Mouse (Mus musculus): ENCODE measurements around the gene Ptn. TPM values are rescaled to one million over a fixed set of nuclear protein-coding genes. Genes with fewer than 3 reads are reported as not detected.

Gene Ptn
- total RNA-seq (2021), result 100 to 1,000 TPM; 217 to 220 TPM
- long read RNA-seq, experiment 1, transcript Ptn-201 (5 exons, 1,614 nt), result major isoform, 142 of 153 reads
- long read RNA-seq, experiment 1, partial matches to known transcripts, result 3 of 153 reads
- long read RNA-seq, experiment 1, other reads (novel, unspliced or antisense), result 8 of 153 reads
- long read RNA-seq, experiment 2, transcript Ptn-201 (5 exons, 1,614 nt), result major isoform, 160 of 181 reads
- long read RNA-seq, experiment 2, partial matches to known transcripts, result 2 of 181 reads
- long read RNA-seq, experiment 2, other reads (novel, unspliced or antisense), result 19 of 181 reads

DNA sequence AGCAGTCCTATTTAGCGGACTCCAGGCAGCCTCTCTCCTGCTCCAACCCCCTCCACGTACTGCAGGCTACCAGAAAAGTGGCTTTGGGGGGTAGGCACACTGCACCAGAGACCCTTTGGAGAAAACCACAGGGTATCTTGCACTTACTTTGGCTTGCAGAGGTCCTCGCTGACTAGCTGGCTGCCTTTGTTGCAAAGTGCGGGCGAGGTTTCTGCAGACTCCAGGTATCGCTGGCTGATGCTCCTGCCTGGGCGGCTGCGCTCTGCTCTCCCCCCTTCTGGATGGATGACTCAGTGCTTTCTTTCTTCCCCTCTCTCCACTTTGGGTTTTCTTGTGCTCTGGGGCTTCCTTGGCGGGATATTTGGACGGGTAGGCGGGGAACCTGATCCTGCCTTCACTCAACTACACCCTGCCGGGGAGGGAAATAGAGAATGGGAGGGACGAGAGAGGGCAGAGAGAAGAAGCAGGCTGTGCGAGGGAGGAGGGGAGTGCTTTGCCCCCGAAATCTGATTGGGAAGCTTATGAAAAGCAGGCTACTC lies at the start of gene Ptn:
Gene Ptn (minus strand): TSS at position 474 of the 539 bp plus-strand sequence.
- peak; percentile 59 to 69 for DNase-seq (ENCODE audit: low spot score in 2 of 2)
- Histone ChIP-seq H3K27ac (peak within 1 kb of the TSS; percentile 93), H3K4me3 (peak within 1 kb of the TSS; percentile 80)
- 0 out of 2 replicates have a peak, but pooled peaks have one; percentile 9 for TF ChIP-seq CTCF (conservative IDR thresholded peaks at IDR 0.05)

GRCm38 (mm10) chr6:36858258-36859041 lies 48.4 kb upstream of the Ptn start:
- peak; percentile 33 for TF ChIP-seq CTCF (conservative IDR thresholded peaks at IDR 0.05)
- H3K4me3 ChIP-seq, result no peak overlapping the region
- DNase-seq (ENCODE audit: low spot score in 2 of 2), result no peak
- H3K27ac ChIP-seq, result peak overlapping the region; percentile 65

DNA sequence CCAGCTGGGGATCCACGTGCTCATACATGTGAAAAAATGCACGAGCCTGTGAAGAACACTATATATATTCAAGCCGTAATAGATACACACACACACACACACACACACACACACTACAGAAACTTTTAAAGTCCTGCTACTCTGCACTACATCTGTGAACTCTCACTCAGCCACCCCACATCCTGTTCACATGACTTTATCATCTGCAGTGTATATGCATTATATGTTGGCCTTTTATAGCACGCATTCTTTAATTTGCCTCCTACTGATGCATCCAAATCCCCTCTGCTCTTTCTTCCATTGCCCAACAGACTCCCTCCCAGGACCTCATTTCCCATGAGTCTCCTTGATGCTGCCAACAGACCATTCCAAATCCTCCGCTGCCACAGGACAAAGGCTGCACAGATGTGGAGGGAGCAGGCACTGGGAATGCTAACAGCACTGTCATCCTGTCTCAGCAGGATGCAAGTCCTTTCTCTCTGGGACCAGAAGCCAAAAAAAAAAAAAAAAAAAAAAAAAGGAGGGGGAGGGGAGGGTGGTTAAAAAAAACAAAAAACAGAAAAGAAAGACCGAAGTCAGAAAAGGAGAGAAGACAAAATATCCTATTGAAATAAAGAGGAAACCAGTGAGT lies 47.7 kb upstream of the Ptn start:
- DNase-seq (ENCODE audit: low spot score in 2 of 2), result no peak
- H3K27ac ChIP-seq, result peak overlapping the region; percentile 65; the same call in 1 of the 2 replicates
- H3K4me3 ChIP-seq, result no peak overlapping the region
- TF ChIP-seq CTCF (conservative IDR thresholded peaks at IDR 0.05), result no peak

DNA sequence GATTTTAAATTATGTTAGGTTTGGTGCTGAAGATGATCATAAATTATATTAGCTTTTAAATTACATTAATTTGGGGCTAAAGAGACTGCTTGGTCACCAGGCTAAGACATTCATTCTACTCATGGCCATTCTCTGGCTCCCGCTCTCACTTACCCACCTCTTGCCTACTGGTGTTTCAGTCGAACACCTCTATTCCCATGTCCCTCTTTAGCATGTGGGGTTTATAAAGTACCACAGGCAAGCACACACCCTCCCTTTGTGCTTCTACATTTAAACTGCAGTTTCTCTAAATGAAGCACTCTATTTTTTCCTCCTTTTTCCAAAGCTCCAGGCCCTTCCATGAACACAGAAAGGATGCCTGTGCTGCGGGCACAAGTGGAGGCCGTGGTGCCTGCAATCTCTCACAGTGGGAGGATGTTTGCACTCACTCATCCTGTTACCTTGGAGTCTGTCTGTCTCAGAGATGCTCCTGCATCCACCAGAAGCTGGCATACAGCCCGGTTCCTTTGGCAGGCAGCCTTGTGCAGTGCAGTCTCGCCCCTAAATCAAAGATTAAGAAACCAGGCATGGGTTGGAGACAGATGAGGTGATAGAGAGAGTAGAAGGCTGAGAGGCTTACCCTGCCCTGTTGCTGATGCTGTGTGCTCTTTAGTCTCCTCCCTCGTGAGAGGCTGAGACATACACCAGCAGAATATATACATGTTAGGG lies 40.6 kb upstream of the Ptn start:
- TF ChIP-seq CTCF (conservative IDR thresholded peaks at IDR 0.05), result no peak
- H3K27ac ChIP-seq, result peak overlapping the region; percentile 75
- no peak overlapping the region for H3K4me3 ChIP-seq
- peak; percentile 76 to 79 for DNase-seq (ENCODE audit: low spot score in 2 of 2)

DNA sequence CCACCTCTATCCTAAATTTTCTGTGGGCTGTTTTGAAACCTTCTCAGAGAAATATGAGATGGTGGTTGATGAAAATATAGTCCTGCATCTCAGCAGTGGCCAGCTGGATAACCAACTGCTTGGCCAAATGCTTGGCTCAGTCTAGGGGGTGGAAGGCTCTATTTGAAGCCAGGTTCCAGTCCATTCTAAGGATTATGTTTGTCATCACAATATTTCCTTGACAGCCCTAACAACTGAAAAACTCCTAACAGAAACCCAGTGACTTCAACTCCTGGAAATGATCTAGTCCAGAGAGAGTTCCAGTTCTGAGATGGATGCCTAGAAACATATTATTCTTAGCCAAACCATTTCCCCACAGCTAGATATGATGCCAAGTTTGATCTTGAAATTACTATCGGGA lies 35.3 kb upstream of the Ptn start:
- no peak overlapping the region for H3K4me3 ChIP-seq
- peak overlapping the region; percentile 77 for H3K27ac ChIP-seq
- TF ChIP-seq CTCF (conservative IDR thresholded peaks at IDR 0.05), result no peak
- no peak for DNase-seq (ENCODE audit: low spot score in 2 of 2)

GRCm38 (mm10) chr6:36844258-36844657 lies 34.2 kb upstream of the Ptn start:
- DNase-seq (ENCODE audit: low spot score in 2 of 2), result no peak
- TF ChIP-seq CTCF (conservative IDR thresholded peaks at IDR 0.05), result no peak
- H3K4me3 ChIP-seq, result no peak overlapping the region
- H3K27ac ChIP-seq, result peak overlapping the region; percentile 77

DNA sequence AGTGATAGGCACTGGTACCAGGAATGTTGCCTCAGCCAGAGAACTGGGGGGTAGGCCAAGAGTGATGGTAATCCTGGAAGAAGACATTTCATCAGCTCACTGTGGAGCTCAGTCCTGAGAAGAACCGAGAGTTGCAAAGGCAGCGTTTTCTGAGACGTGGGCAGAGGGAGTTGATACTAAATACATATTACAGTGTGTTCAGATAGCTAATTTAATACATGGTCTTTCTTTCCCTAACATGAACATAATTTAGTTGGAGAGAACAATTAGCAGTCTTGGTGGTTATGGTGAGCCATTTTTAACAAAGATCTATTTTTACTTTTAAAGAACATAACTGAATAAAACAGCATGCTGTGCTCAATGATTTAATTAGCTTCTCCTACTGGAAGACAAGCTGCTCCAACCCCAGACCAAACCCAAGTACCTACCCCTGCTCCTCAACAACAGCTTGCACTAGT lies 33.0 kb upstream of the Ptn start:
- Histone ChIP-seq H3K4me3 (no peak overlapping the region), H3K27ac (peak overlapping the region; percentile 77)
- no peak for TF ChIP-seq CTCF (conservative IDR thresholded peaks at IDR 0.05)
- DNase-seq (ENCODE audit: low spot score in 2 of 2), result peak; percentile 30 to 44

DNA sequence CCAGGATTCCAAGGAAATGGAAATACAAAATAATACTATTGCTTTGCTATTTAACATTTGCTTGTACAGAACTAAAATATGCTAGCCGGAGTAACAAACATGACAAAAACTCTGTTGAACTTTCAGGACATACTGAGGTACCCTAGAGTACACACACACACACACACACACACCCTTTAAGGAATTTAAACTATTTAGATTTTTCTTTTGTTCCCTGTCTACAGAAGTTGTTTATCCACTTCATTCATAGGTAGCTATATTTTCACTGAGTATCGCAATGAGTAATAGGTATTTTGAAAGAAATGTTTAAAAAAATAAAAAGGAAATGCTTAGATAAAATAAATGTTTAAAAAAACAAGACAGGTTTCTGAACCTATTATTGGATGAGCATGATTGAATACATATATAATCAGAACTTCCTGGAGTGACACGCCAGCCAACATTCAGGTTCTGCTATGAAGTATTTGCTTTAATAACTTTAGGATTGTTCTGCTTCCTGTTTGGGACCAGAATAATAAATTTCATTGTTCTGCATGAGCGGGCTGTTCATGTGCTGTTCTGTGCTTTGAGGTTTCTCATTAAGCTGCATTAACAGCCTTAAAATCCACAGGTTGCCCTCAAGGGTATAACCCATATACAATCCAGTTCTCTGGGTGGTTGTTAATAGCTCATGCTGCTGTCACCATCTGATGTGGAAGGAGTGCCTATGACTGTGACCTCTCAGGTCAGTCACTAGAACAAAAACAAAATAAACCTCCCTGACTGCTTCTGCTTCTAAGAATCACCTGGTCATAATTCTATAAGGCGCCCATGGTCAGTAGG lies 32.3 kb upstream of the Ptn start:
- H3K27ac ChIP-seq, result peak overlapping the region; percentile 77
- H3K4me3 ChIP-seq, result no peak overlapping the region
- TF ChIP-seq CTCF (conservative IDR thresholded peaks at IDR 0.05), result no peak
- DNase-seq (ENCODE audit: low spot score in 2 of 2), result no peak

GRCm38 (mm10) chr6:36841701-36842100 lies 31.7 kb upstream of the Ptn start:
- Histone ChIP-seq H3K4me3 (no peak overlapping the region), H3K27ac (peak overlapping the region; percentile 77; the same call in 1 of the 2 replicates)
- no peak for DNase-seq (ENCODE audit: low spot score in 2 of 2)
- TF ChIP-seq CTCF (conservative IDR thresholded peaks at IDR 0.05), result no peak

- TF ChIP-seq CTCF (conservative IDR thresholded peaks at IDR 0.05), result no peak
- no peak for DNase-seq (ENCODE audit: low spot score in 2 of 2)
- H3K4me3 ChIP-seq, result no peak overlapping the region
- no peak overlapping the region for H3K27ac ChIP-seq
Measured at GRCm38 (mm10) chr6:36841174-36841573, 31.2 kb upstream of the Ptn start.

GRCm38 (mm10) chr6:36838747-36839146 lies 28.7 kb upstream of the Ptn start:
- DNase-seq (ENCODE audit: low spot score in 2 of 2), result no peak
- no peak for TF ChIP-seq CTCF (conservative IDR thresholded peaks at IDR 0.05)
- no peak overlapping the region for H3K27ac ChIP-seq

More at GRCm38 (mm10) chr6:36838747-36839146, 28.7 kb upstream of the Ptn start:
- no peak overlapping the region for H3K4me3 ChIP-seq

Measured in layer of hippocampus, adult 2 months (tissue).